Mouse (Mus musculus) kidney, postnatal 14 days (tissue): ENCODE results near the gene Rabep2.
"Not testable (repeated sequence)": the region's sequence is repeated elsewhere in the genome, so short reads cannot be mapped to it uniquely, and the experiment has no call there.

Experiments used
- DNase-seq: peaks from one replicate; pipeline ENCODE4 v3.0.0; 2022; ENCODE audit warnings: mixed read lengths

Gene Rabep2

DNA sequence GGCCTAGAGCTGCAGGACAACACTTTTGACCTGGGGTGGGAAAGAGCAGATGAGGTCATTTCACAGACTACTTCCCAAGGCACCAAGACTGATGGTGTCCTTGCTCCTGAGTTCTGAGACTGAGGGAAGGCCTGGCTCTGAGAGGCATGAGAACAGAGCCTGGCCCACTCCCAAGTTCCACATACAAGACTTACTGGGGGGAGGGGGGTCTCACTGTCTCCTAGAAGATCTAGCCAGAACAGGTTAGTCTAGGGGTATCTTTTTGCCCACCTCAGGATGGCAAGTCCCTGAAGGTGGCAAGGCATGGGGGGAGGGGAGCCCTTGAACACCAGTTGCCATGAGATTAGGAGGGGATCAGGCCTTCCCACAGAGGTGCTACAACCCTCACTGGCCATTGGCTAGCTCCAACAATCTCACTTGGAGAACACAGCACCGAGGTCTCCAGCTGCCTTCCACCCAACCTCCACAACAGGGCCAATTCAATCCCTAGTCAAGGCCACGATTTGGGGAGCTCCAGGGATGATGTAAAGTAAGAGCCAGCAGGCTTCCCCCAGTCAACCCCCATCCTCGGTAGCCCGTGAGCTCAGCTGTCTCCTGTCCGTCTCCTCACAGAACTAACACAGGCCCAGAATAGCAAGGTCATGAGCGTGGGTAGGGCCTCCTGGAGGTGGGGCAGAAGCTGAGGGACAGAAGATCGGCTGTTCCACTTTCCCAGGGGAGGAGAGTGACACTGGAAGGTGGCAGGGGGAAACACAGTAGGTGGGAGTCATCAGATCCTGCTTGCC lies 36.9 kb downstream of the Rabep2 start:
- no peak for DNase-seq

DNA sequence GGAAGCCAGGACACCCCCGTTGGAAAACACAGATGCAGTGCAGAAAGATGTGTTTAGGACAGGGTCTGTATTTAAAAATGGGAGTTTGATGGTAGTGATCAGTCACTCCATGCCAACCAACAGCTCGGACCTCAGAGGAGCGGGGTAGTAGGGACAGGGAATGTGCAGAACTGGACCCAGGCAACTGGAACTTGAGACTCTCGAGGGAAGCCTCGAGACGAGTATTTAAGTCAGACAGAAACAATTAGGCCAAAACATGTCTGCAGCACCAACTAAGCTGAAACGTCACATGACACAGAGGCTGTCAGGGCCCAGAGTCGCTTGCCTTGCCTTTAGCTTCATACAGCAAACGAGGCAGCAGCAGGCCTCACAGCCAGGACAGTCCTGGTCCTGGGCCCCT lies 37.6 kb downstream of the Rabep2 start:
- no peak for DNase-seq

DNA sequence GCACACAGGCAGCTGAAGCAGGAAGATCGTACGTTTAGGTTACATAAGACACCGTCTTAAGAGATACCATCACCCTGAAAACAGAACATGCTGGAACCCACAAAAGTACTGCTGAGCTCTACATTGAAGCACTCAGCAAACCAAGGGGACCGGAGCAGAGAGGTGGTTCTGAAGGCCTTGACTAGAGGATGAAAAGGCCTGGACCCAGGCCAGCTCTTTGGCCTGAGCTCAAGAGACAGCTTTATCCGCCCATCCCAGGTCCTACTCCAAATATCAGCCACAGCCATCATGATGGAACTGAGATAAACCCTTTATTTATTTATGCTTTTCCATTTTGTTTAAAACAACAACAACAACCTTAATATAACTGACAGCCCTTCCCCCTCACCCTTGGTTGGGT lies 38.1 kb downstream of the Rabep2 start:
- no peak for DNase-seq

DNA sequence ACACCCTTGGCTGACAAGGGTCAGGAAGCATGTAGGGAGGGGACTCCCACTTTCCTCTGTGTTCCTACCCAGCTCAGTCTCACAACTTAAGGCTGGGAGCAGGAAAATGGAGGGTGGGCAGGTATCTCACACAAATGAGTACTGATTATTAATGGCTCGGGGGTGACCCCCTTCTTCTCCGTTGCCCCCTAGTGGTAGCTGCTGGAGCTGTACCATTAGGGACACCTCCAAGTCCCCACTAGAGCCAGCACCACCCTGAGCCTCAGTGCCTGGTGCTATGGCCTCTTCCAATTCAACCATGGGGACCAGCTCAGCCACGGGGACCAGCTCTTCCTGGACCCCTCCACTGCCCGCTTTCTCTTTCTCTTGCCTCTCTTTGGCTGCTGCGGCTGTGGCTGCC lies 38.7 kb downstream of the Rabep2 start:
- DNase-seq: peak; percentile 42

DNA sequence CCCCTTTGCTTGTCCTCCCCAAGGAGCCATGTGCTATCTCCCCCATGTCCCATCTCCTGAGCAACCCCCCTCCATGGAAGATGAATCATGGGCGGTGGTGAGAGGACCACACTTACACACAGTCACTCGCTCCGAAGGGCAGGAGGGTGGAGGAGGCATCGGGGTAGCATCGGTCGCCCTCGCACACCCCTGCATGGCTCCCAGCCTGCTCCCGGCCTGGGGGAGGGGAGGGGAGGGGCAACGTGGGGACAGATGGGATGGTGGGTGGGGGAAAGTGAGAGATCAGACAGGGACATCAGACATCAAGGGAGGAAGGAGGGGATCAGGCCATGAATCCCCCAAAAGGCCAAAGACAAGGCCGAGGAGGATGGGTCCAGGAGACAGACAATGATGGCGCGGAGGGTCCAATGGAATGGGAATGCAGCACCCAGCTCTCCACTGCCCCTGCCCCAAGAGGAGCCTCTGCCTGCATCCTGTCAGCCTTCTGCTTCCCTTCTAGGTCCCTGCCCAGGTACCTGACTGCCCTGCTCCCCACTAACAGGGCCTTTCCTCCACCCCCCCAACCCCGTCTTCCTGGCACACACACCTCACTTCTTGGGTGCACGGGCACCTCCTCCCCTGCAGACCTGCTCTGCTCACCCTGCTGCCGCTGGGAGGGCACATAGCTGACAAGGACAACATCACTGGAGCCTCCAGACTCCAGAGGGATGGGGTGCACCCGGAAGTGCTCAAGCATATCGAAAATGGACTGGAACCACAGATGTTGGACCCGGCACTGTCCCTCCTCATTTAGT lies 39.5 kb downstream of the Rabep2 start:
- DNase-seq: no peak

DNA sequence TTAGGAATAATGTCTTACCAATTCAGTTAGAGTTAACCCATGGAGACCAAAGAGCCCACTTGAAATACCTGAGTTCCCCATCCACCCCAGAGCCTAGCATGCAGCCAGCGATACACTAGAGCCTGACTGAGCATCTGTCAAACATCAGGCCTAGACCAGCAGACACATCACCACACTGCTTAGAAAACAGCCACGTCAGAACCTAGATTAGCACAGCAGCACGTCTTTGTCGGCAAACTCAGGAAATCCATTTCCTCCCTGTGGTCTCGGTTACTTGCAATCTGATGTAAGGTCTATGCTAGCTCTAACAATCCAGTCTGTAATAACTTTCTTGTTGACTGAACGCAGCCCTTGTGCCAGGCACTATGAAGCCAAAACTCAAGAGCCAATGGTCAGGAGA lies 41.5 kb downstream of the Rabep2 start:
- DNase-seq: no peak

DNA sequence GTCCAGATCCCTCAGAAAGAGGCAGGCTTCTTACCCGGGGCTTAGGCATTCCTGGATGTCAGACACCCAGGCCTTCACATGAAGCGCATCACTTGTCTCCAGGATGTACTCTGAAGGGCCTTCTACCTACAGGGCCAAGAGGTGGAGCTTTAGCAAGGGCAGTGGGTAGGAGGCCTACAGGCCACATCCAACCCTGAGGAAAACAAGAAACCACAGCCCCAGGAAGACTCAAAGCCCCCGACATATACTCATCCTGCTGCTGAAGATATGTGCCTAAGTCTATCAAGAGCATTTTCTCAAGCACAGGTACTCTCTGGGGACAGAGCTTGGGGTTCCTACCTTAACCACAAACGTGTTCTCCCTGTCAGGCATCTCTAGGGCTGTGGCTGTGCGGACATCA lies 42.8 kb downstream of the Rabep2 start:
- DNase-seq: no peak

DNA sequence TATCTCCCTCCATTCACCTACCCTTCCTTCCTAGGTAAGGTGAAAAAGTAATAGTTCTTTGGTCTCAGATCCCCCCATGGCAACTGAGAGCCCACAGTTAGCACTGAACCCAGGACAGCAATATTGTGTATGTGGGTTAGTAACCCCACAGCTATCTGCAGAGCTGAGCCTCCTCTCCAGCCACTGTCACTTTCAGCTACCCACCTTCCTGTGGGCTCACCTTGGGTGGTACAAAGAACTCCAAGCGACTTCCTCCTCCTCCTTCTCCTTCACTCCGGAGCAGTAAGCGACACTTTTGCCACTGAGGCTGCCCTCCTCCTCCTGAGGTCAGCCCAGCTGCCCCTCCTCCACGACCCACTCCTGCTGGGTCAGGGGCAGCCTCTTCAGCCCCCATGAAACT lies 43.3 kb downstream of the Rabep2 start:
- DNase-seq: no peak

DNA sequence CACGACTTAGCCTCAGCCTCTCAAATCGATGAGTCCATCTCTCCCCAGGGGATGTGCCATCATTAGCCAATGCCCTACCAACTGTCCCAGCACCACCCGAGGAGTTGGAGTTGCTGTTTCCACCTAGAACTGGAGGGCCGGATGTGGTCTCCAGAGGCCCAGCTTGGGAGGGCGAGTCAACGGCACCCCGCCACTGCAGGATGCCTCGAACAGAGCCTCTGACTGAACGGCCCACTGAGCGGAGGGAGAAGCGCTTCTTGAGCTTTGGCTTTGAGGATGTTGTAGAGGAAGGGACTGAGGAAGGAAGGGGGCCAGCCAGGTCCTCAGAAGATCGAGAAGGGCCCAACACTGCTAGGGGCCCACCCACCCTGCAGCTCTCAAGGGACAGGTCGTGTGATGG lies 43.7 kb downstream of the Rabep2 start:
- DNase-seq: no peak

DNA sequence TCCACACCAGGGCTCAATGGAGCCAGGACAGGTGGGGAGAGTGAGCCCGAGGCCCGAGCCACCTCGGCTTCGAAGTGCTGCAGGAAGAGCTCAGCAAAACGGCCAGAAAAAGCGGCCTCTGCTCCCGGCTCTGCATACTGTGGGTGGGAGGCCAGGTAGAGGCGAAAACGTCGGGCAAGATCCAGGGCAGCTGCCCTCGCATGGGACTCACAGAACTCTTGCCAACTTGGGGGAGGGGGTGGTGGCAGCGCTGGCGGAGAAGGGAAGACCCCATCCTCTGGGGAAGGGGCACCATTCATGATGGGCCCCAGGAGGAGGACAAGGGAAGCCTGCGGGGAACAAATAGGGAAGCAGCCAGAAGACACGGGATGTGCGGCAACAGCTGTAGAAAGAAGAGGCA lies 44.2 kb downstream of the Rabep2 start:
- DNase-seq: no peak

DNA sequence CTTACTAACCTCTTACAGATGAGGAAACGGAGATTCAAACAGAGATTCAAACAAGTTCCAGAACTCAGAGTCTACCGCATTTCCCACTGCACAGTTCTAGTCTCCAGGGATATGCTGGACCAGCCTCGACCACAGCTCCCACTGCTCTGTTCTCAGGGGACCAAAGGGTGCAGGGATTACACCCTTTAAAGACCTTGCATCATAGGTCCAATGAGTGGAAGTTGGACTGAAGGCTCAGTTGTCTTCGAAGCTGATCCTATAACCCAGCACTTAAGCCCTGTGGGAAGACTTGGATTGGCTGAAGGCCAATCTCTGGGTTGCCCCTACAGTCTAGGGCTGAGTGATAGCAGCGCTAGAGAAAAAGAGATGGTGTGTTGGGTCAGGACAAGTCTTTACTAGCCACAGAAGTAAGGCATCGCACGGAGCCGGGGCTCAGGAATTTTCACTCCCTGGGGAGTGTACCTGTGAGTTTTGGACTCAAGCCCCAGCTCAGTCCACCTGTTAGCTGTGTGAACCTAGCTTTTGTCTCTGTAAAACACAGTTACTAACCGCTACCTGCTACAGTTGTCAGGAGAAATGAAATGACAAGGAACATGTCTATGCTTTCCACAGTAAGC lies 45.0 kb downstream of the Rabep2 start:
- no peak for DNase-seq

DNA sequence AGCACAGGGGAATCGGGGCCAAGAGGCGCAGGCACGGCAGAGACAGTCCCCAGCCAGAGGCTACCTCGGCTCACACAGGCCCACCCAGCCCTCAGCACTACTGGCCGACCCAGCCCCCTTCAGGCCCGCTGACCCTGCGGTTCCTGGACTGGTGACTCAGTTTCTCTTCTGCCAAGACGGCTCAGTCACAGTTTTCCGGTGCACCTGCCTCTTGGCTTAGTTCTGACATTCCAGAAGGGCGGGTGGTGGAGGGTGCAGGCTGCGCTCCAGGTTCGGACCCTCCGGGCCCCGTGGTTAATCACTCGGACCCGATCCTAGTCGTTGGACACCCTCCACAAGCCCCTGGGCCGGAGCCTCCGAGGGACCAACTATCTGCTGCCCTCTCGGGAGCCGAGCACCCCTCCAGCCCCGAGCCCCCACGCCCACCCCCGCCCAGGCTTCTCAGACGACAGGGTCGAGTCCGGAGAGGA lies 46.0 kb downstream of the Rabep2 start:
- DNase-seq: no peak

DNA sequence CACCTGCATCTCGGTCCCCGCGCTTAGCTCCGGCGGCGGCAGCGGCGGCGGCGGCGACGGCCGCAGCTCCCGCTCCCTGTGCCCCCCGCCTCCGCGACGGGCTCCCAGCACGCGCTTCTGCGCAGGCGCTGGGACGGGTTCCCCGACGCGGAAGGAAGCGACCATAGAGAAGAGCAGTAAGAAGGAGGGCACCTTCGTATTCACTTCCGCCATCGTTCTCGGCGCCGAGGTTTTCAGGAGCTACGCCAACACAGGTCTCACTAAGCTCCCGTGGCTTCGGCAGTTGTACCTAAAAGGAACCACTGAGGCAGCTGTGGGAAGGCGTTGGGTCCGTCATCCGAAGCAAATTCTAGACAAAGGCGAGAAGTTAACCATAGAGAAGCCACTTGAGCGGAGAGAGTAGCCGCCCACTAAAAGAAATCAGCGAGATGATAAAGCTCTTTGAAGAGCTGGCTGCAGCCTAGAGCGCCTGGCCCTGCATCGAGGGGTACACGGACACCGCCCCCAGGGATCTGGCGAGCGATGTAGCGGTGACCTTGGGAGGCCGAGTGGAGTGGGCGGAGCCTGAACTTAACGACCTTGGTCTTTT lies 46.5 kb downstream of the Rabep2 start, which contains the start of gene Sh2b1:
TSS of gene Sh2b1 (minus strand) at position 432 of the 589 bp plus-strand sequence.
- peak; percentile 93 for DNase-seq

DNA sequence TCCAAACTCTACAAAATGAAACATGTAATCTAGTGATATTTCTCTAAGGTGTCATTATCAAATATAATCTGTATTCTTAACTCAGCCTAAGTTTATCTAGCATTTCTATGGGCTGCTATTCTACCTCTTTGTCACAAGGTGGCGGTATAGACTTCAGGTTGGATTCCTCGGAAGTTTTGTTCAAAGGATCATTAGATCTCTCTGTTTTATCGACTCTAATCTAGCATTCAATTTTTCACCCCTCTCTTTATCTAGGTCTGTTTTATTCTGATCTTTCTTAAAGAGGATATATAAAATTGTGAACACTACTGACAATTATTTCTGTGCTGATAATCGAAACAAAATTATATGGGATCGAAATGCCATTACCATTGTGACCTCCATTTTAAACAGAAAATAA lies 53.1 kb downstream of the Rabep2 start:
- no peak for DNase-seq

DNA sequence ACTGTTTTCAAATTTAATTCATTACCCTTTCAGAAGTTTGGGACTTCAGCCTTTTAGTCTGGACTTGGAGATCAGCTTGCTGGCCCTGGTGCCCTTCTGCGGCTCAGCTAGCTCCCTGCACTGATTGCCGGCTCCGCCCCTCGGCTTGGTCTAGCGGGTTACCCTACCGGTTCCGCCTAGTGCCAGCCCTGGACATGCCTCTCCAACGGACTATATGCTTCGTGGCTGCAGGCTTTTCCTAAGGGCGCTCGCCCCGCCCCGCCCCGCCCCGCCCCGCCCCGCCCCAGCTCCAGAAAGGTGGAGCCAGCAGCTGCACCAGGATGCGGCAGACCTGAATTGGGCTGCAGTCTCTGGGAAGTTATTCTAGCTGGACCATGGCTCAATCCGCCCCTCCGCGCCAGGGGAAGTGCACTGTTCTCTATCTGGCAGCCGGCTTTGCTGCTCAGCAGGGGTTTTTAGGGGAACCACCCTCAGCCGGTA lies 53.9 kb downstream of the Rabep2 start:
- DNase-seq: peak; percentile 95

DNA sequence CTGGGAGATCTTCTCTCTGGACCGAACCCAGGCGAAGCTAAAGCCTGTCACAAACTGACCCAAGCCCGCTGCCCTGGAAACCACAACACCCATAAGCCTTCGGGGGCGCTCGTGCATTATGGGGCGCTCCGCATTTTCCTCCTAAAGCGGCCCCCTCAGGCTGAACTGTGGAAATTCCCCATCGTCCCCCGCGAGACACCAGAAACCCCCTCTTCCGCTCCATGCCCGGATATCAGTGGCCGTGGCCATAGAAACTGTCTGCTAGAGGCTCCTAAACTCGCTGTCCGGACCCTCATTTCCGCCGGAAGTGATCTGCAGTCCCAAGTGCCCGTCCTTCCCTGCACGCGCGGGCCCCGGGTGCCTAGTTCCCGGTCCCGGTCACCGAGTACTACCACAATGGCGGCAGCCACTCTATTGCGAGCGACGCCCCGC lies 58.5 kb downstream of the Rabep2 start, which contains the start of gene Tufm:
TSS of gene Tufm (plus strand) at position 310 of the 432 bp plus-strand sequence.
- peak; percentile 97 for DNase-seq

DNA sequence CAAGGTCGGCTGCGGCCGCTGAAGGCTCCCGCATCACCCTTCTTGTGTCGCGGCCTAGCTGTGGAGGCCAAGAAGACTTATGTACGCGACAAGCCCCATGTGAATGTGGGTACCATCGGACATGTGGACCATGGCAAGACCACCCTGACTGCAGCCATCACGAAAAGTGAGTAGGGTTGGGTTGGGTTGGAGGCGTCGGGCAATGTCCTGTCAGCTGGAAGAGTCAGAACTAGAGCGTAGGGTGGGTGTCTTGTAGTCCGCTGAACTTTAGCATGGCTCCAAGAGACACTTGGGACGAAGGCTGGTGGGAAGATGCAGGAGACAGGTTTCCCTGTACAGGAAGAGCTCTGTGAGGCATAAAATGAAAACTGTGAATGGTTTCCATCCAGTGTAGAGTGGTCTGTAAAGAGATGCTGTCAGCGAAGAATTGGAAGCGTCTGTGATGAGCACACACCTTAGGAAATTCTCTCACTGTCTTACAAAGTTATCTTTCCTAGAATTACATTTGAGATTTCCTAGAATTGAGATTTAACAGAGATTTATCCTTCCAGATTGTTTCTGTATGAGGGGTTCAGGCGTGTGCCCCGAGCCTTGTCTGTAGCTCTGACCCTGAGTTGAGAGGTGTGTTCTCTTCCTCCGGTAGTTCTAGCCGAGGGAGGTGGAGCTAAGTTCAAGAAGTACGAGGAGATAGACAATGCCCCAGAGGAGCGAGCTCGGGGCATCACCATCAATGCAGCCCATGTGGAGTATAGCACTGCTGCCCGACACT lies 59.2 kb downstream of the Rabep2 start:
- not testable (repeated sequence) for DNase-seq

DNA sequence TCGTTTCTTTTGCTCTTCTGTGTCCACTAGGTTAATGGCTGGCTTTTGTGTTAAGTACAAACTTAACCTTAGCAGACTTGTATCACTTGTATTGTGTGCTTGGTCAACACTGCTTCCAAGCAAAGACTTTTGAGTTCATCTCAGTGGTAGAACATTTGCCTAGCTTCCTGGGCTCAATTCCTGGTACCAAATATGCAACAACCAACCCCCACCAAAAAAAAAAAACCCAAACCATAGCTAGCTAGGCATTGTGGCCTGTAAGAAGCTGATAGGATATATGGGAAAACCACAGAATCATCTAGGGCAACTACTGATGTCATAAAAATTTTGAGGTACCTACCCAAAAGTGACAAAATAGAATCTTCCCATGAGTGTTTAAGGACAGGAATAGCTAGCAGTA lies 62.4 kb downstream of the Rabep2 start:
- no peak for DNase-seq

DNA sequence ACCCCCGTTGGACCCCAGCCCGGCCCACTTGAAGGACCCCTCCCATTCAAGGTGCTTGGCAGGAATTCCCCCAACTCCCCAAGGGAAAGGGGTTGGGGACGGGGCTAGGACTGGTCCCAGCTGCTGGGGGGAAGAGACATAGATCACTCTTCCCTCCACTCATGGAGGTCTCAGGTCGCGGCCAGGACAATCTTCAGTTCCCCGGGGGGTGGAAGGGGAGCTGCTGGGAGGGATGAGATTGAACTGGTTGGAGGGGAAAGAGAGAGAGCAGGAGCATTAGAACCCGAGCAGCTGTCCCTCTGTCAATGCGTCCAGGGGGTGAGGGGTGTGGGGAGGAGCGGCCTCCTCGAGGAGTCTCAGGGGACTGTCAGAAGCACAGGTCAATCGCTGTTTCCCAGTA lies 63.4 kb downstream of the Rabep2 start:
- DNase-seq: peak; percentile 28

DNA sequence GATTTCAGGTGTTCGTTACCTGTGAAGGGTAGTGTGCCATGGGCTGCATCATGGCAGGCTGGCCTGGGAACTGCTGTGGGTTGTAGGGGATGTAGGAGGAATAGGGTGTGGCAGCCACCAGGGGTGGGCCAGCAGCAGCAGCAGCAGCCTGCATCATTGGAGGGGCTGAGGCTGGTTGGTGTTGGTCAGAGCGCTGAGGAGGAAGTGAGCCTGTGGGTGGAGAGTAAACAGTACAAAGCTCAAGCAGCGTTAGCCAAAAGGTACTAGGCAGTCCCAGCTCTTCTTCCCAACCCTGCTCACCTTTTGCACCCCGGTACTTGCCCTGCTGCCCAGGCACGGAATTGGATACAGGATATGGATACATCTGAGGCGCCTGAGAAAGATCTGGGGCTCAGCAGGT lies 65.6 kb downstream of the Rabep2 start:
- DNase-seq: no peak

DNA sequence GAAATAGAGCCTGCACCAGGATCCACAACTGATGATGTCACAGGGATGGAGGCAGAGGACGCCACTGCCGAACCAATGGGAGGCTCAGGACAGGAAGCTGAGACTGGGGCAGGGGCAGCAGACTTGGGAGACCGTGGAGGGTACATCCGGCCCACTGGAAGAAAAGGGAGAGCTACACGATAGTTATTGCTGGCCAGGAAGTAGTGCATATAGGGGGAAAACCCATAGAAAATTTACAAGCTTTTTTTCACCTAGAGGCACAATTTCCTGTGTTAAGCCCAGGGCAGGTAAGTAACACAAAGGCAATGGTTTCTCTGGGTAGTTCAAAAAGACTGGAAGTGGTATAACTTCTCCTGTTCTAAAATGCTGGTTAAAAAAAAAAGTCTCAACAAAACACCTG lies 67.9 kb downstream of the Rabep2 start:
- DNase-seq: no peak

DNA sequence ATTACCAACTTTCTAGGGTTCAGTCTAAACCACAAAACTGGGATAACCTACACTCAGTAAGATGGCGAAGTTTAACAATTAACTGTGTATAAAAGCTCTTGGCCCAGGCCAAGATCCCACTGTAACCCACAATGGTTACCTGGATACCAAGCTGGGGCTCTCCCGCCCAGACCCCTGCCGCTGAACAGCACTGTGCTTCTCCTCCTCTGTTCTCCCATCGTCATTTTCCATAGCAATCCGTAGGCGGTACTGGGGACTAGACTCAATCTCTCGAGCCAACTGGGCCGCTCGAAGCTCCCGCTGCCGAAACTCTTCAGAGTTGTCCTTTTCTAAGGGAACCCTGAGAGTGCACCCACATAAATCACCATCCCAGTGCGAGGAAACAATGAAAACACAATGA lies 69.4 kb downstream of the Rabep2 start:
- no peak for DNase-seq
